Mouse (Mus musculus): Measurements from ENCODE around the gene Tmem115.

Tmem115 gene

GRCm38 (mm10) chr9:107522400-107522711 is 11.4 kb upstream of the Tmem115 start:
- DNase-seq = no peak

GRCm38 (mm10) chr9:107526198-107527026 is 7.3 kb upstream of the Tmem115 start:
- peak; percentile 77 for DNase-seq

GRCm38 (mm10) chr9:107534408-107535202 is 860 bp downstream of the Tmem115 start:
- no peak for DNase-seq

- no peak for DNase-seq
Measured at GRCm38 (mm10) chr9:107538231-107538630, 4.5 kb downstream of the Tmem115 start.

- no peak for DNase-seq
Measured at GRCm38 (mm10) chr9:107538711-107539110, 5.0 kb downstream of the Tmem115 start.

- no peak for DNase-seq
Measured at GRCm38 (mm10) chr9:107539940-107540339, 6.2 kb downstream of the Tmem115 start.

- DNase-seq = no peak
Measured at GRCm38 (mm10) chr9:107540420-107540819, 6.7 kb downstream of the Tmem115 start.

GRCm38 (mm10) chr9:107541005-107541404 is 7.3 kb downstream of the Tmem115 start:
- no peak for DNase-seq

GRCm38 (mm10) chr9:107541474-107542351 is 8.0 kb downstream of the Tmem115 start, which contains the start of the genes Cyb561d2 and Nprl2:
Gene Cyb561d2, minus strand, starts transcription at chr9:107542193.
Gene Nprl2, plus strand, starts transcription at chr9:107542226.
- peak; percentile 90 for DNase-seq

- DNase-seq = no peak
Measured at GRCm38 (mm10) chr9:107542352-107542686, 8.6 kb downstream of the Tmem115 start.

GRCm38 (mm10) chr9:107542721-107543120 is 9.0 kb downstream of the Tmem115 start:
- DNase-seq = no peak

- no peak for DNase-seq
Measured at GRCm38 (mm10) chr9:107543299-107543698, 9.6 kb downstream of the Tmem115 start.

GRCm38 (mm10) chr9:107544196-107544700 is 10.5 kb downstream of the Tmem115 start:
- no peak for DNase-seq

- no peak for DNase-seq
Measured at GRCm38 (mm10) chr9:107544729-107545128, 11.0 kb downstream of the Tmem115 start.

- no peak for DNase-seq
Measured at GRCm38 (mm10) chr9:107545199-107545598, 11.5 kb downstream of the Tmem115 start.

- peak; percentile 82 for DNase-seq
Measured at GRCm38 (mm10) chr9:107545602-107546001, 11.9 kb downstream of the Tmem115 start.

GRCm38 (mm10) chr9:107547026-107547425 is 13.3 kb downstream of the Tmem115 start, which contains the start of gene Zmynd10:
Gene Zmynd10, plus strand, starts transcription at chr9:107547298.
- DNase-seq = peak; percentile 87

- DNase-seq = no peak
Measured at GRCm38 (mm10) chr9:107547957-107548356, 14.2 kb downstream of the Tmem115 start.

- no peak for DNase-seq
Measured at GRCm38 (mm10) chr9:107548820-107549219, 15.1 kb downstream of the Tmem115 start.

GRCm38 (mm10) chr9:107549297-107550074 is 15.7 kb downstream of the Tmem115 start:
- no peak for DNase-seq

- no peak for DNase-seq
Measured at GRCm38 (mm10) chr9:107550491-107551116, 16.9 kb downstream of the Tmem115 start.
